Mouse (Mus musculus) midbrain, embryonic 13.5 days (tissue): ENCODE data around the gene Qtrt2. TPM values are rescaled to one million over a fixed set of nuclear protein-coding genes. Genes with fewer than 3 reads are reported as not detected.

ENCODE experiments used
- ATAC-seq: fragments of 200-750 bp; cut with Nextera tagmentation; 2 replicates; pipeline ENCODE4 v1.8.0; 2017; ENCODE audit warnings: mild to moderate bottlenecking, moderate TSS enrichment, moderate library complexity
- H3K27ac ChIP-seq: fragments of 300-500 bp; sonication (generic); 2 replicates; pipeline ENCODE4 v1.5.1; 2015; ENCODE audit warnings: inconsistent platforms, mild to moderate bottlenecking, moderate library complexity
- H3K27me3 ChIP-seq: fragments of 300-500 bp; sonication (generic); 2 replicates; pipeline ENCODE4 v1.6.1; 2015; ENCODE audit warnings: mild to moderate bottlenecking, inconsistent platforms
- H3K36me3 ChIP-seq: fragments of 300-500 bp; sonication (generic); 2 replicates; pipeline ENCODE4 v1.6.1; 2015; ENCODE audit warnings: mild to moderate bottlenecking, inconsistent platforms
- H3K4me1 ChIP-seq: fragments of 300-500 bp; sonication (generic); replicated peaks from 2 replicates; pipeline ENCODE4 v1.6.1; 2015; ENCODE audit warnings: inconsistent platforms
- H3K4me2 ChIP-seq: fragments of 300-500 bp; sonication (generic); replicated peaks from 2 replicates; pipeline ENCODE4 v1.6.1; 2015; ENCODE audit warnings: moderate library complexity, mild to moderate bottlenecking, inconsistent platforms
- H3K4me3 ChIP-seq: fragments of 300-500 bp; sonication (generic); replicated peaks from 2 replicates; pipeline ENCODE4 v1.5.1; 2015; ENCODE audit warnings: mild to moderate bottlenecking, inconsistent platforms
- H3K9ac ChIP-seq: fragments of 300-500 bp; sonication (generic); replicated peaks from 2 replicates; pipeline ENCODE4 v1.6.1; 2015; ENCODE audit warnings: mild to moderate bottlenecking, inconsistent platforms
- H3K9me3 ChIP-seq: fragments of 300-500 bp; sonication (generic); 2 replicates; pipeline ENCODE4 v1.6.1; 2016; ENCODE audit warnings: mild to moderate bottlenecking, inconsistent platforms
- WGBS: fragments of 180-500 bp; shearing (Covaris S2); methylation state at CpG from one replicate; pipeline ENCODE4 v1.1.7; 2015; 5-methylcytosine and 5-hydroxymethylcytosine counted together
- polyA plus RNA-seq: library from polyadenylated mRNA; unstranded; fragments of >200 nt; fragmentation: Nextera tagmentation; extraction: Ambion mirVana; gene quantifications from 2 replicates; pipeline ENCODE4 v1.2.1, GENCODE M21; 2015

Qtrt2 gene
- polyA plus RNA-seq, 1 experiment from 2014 or later: 20.4 TPM

DNA sequence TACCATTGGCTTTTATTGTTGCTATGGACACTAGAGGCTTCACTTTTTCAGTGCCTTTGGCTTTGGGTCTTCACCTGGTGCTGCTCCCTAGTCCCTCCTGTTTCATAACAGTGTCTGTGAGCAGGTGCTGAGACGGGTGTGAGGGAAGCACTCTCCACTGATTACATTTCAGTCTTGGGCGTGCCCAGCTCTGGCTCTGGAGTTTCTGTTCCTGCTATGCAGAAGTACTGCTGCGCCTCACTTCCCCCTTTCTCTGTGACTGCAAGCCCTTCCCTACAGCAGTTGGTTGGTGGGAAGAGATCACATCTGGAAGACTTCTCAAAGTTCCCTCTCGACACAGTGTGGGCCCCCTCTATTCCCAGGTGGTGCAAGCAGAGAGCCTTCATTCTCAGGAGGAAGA, 25.0 kb upstream of the Qtrt2 start:
- Histone ChIP-seq H3K27ac (no peak overlapping the region), H3K9ac (no peak overlapping the region), H3K4me3 (no peak overlapping the region), H3K4me1 (no peaks in the 10 kb centered on the region), H3K27me3 (no peaks in the 10 kb centered on the region), H3K4me2 (no peak overlapping the region), H3K36me3 (peaks cover 6% of the 10 kb centered on the region; the same call in 1 of the 2 replicates), H3K9me3 (no peaks in the 10 kb centered on the region)
- no peak for ATAC-seq
- WGBS: 86% methylated on average over 4 of the region's 4 CpGs

DNA sequence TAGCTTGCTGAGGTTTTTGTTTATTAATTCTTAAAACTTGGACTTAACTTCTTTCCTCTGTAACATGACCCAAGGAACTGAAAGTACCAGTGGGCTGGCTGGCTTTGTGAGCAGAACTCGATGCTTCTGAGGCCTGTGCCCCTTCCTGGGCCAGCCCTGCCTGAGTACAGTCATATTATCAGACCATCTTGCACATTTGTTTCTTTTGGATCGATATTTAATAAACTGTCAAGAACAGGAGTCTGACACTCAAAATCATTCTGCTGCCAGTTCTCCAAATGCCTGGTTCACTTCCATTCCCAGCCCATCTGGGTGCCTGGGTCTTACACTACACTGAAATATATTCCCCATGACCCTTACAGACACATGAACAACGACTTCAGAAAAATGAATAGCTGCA, 19.3 kb upstream of the Qtrt2 start:
- Histone ChIP-seq H3K4me1 (no peaks in the 10 kb centered on the region), H3K27me3 (no peaks in the 10 kb centered on the region), H3K4me2 (no peak overlapping the region), H3K9ac (no peak overlapping the region), H3K36me3 (no peaks in the 10 kb centered on the region), H3K4me3 (no peak overlapping the region), H3K27ac (no peak overlapping the region), H3K9me3 (no peaks in the 10 kb centered on the region)
- WGBS: 77% methylated on average over 3 of the region's 3 CpGs
- ATAC-seq: no peak

DNA sequence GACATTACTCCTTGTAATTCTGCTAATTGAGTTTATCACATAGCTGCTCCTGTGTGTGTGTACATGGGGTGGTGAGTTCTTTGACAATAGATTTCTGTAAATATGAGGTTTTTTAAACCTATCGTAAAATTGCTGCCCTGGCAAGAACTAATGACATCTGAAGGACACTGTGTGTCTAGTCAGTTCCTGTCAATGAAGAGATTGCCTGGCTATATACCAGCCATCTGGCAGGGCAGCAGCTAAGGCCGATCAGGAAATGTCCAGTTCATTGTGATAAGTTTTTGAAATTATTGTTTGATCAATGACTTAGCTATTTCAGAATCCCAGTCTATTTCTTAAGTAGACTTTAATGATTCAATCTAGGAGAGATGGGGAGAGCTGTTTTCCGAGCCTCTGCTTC, 18.7 kb upstream of the Qtrt2 start:
- Histone ChIP-seq H3K27me3 (no peaks in the 10 kb centered on the region), H3K27ac (no peak overlapping the region), H3K4me2 (no peak overlapping the region), H3K9ac (no peak overlapping the region), H3K36me3 (no peaks in the 10 kb centered on the region), H3K4me3 (no peak overlapping the region), H3K9me3 (no peaks in the 10 kb centered on the region), H3K4me1 (no peaks in the 10 kb centered on the region)
- no peak for ATAC-seq
- 83% methylated on average over 3 of the region's 3 CpGs for WGBS

DNA sequence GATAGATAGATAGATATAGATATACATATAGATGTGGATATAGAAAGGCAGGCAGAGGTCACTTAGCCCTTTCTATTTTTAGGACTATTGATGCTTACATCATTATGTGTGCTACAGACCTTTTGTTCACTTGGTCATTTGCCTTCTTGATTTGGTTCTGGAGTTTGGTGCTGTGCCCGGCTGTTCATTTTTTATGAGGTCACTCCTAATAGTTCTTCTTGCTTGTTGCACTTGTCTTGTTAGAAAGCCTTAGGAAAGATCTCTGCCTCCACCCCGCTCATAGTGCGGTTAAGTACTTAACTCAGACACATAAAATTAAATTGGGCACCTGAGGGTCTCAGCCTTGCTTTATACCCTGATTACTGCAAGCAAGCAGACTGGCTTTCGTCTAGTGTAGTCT, 14.2 kb upstream of the Qtrt2 start:
- H3K4me2 ChIP-seq: no peak overlapping the region
- H3K36me3 ChIP-seq: no peaks in the 10 kb centered on the region
- 92% methylated on average over 4 of the region's 4 CpGs for WGBS
- no peak overlapping the region for H3K27ac ChIP-seq
- ATAC-seq: no peak
- no peak overlapping the region for H3K9ac ChIP-seq
- H3K4me3 ChIP-seq: no peak overlapping the region
- no peaks in the 10 kb centered on the region for H3K4me1 ChIP-seq
- H3K9me3 ChIP-seq: no peaks in the 10 kb centered on the region
- no peaks in the 10 kb centered on the region for H3K27me3 ChIP-seq

DNA sequence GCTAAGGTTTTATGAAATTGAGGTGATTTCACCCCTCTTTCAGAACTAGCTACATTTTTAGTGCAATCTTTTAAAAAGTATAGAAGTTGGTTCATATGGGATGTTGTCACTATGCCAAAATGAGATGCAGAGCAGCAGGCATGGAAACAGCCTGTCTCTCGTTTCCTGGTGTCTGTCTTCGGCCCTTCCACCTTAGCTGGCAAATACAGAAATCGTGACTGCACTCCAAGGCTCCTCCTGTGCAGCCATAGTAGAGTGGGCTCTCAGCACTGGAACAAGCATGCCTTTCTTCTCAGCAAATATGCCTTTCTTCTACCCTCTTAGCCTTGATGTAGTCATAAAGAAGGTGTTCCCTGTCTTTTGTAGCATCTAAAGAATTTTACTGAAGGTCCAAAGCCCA, 9.3 kb upstream of the Qtrt2 start:
- Histone ChIP-seq H3K36me3 (no peaks in the 10 kb centered on the region), H3K9me3 (no peaks in the 10 kb centered on the region), H3K4me2 (no peak overlapping the region), H3K27ac (no peak overlapping the region), H3K9ac (no peak overlapping the region), H3K4me3 (no peak overlapping the region), H3K27me3 (no peaks in the 10 kb centered on the region), H3K4me1 (no peaks in the 10 kb centered on the region)
- no peak for ATAC-seq
- 89% methylated on average over 3 of the region's 3 CpGs for WGBS

DNA sequence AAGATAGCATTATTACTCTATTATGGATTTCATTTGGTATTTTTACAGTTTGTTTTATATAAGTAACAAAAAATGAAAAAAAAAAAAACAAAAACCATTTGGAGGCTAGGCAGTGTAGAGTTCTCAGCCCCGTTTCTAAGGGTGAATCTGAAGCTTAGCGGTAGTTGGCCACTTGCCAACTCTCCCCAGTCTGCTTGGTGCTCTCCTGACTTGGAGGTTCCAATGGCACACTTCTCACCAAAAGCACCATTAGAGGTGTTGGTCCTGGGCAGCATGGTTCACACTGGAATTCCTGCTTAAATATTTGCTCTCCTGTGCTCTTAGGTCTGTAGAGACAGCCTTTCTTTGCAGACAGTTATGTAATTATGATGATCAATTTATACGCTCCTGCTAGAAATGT, 8.8 kb upstream of the Qtrt2 start:
- no peak overlapping the region for H3K4me2 ChIP-seq
- no peak overlapping the region for H3K9ac ChIP-seq
- H3K9me3 ChIP-seq: no peaks in the 10 kb centered on the region
- no peak overlapping the region for H3K27ac ChIP-seq
- ATAC-seq: no peak
- 79% methylated on average over 3 of the region's 3 CpGs for WGBS
- H3K27me3 ChIP-seq: no peaks in the 10 kb centered on the region
- no peak overlapping the region for H3K4me3 ChIP-seq
- no peaks in the 10 kb centered on the region for H3K4me1 ChIP-seq
- no peaks in the 10 kb centered on the region for H3K36me3 ChIP-seq

DNA sequence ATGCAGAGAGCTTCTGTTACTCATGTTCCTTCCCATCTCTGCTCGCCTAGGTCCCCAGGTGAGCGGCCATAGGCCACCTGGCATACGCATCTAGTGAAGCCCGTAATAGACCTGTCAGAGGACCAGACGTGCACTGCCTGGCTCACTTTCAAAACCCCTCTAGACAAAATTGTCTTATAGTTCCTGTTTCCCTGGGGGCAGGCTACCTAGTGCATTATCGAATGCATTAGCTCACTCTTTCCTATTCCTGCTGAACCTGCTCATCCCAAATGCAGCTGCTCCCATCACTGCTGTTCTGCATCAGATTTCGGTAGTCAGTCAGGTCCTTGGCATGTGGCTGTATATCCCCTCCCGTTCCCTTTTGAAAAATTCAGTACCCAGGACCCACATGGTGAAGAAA, 8.2 kb upstream of the Qtrt2 start:
- WGBS: 89% methylated on average over 8 of the region's 8 CpGs
- ATAC-seq: no peak
- H3K9ac ChIP-seq: no peak overlapping the region
- H3K9me3 ChIP-seq: no peaks in the 10 kb centered on the region
- no peak overlapping the region for H3K4me3 ChIP-seq
- no peaks in the 10 kb centered on the region for H3K36me3 ChIP-seq
- no peak overlapping the region for H3K27ac ChIP-seq
- no peak overlapping the region for H3K4me2 ChIP-seq
- H3K27me3 ChIP-seq: no peaks in the 10 kb centered on the region
- H3K4me1 ChIP-seq: no peaks in the 10 kb centered on the region

DNA sequence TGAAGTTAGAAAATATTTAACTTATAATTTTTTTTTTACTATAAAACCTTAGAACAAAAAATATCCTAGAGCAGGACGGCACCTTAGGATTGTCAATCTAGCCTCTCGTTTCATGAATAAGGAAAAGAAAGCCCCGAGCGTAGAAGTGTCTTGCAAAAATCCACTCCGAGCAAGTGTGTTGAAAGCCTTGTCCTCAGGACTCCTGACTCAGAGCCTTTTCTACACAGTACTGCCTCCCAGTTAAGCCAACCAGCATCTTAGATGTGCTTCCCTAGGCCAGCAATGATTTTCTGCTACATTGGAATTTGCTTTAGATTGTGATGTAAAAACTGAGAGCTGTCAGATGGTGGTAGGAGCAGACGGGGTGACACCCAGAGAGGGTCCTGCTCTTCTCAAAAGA, 6.4 kb upstream of the Qtrt2 start:
- Histone ChIP-seq H3K4me2 (no peak overlapping the region), H3K27ac (no peak overlapping the region), H3K36me3 (no peaks in the 10 kb centered on the region), H3K4me3 (no peak overlapping the region), H3K27me3 (no peaks in the 10 kb centered on the region), H3K4me1 (no peaks in the 10 kb centered on the region), H3K9ac (no peak overlapping the region), H3K9me3 (no peaks in the 10 kb centered on the region)
- WGBS: 87% methylated on average over 6 of the region's 6 CpGs
- ATAC-seq: no peak

DNA sequence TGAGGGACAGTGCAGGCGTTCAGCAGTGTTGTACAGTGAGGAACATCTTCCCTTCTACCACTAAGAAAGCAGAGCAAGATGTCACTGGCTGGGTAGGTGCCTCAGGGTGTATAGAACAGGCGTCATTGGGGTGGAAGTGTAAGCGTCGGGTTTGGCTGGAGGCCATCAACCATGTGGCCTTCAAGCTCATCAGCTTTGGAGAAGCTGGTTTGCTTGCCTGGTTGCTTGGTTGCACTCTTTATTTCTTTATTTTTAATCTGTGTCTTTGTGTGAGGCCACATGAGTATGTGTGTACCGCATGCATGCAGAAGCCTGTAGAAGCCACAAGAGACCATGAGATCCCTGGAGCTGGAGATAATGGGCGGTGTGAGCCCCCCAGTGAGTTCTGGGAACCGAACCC, 5.7 kb upstream of the Qtrt2 start:
- WGBS: 87% methylated on average over 7 of the region's 7 CpGs
- Histone ChIP-seq H3K9ac (no peak overlapping the region), H3K27me3 (no peaks in the 10 kb centered on the region), H3K4me3 (no peak overlapping the region), H3K9me3 (no peaks in the 10 kb centered on the region), H3K4me2 (no peak overlapping the region), H3K27ac (no peak overlapping the region), H3K4me1 (no peaks in the 10 kb centered on the region), H3K36me3 (no peaks in the 10 kb centered on the region)
- ATAC-seq: no peak

DNA sequence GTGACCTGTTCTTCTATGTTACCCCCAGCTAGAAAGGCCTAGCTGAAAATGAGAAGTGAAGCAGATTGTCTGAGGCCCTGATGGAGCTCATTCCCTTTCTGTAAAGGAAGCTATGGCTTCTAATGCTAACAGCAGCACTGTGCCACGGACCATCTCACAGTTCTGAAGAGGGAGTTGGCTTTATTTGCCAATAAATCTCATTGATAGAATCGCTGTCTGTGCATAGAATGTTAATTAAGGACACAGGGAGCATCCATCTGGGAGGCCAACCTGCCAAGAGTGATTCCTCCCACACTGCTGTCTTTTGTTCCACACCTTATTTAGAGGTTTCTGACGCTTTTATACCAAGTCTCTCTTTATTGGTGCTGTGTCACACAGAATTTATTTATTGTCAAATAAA, 4.9 kb upstream of the Qtrt2 start:
- Histone ChIP-seq H3K4me3 (no peak overlapping the region), H3K9me3 (no peaks in the 10 kb centered on the region), H3K27me3 (no peaks in the 10 kb centered on the region), H3K9ac (no peak overlapping the region), H3K27ac (no peak overlapping the region), H3K4me2 (no peak overlapping the region), H3K4me1 (no peaks in the 10 kb centered on the region), H3K36me3 (no peaks in the 10 kb centered on the region)
- ATAC-seq: no peak
- 85% methylated on average over 3 of the region's 3 CpGs for WGBS

DNA sequence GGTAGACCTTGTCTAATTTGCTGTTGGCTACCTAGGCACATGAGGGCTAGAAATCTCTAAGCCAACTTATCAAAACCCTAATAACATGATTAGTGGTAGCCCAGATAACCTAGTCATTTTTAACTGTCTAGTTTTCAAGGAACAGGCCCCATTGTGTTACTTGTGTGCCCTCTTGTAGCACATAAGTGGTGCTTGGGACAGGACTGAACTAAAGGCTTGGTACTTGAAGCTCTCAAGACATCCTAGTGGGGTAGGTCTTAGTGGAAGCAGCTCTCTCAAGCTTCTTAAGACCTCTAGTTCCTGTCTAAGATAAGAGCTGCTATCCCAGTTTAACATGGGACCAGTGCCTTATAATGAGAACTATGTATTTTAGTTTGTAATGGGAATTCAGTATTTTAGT, 4.0 kb upstream of the Qtrt2 start:
- Histone ChIP-seq H3K4me2 (no peak overlapping the region), H3K27me3 (no peaks in the 10 kb centered on the region), H3K4me1 (no peaks in the 10 kb centered on the region), H3K4me3 (no peak overlapping the region), H3K9ac (no peak overlapping the region), H3K9me3 (no peaks in the 10 kb centered on the region), H3K36me3 (no peaks in the 10 kb centered on the region), H3K27ac (no peak overlapping the region)
- no peak for ATAC-seq

DNA sequence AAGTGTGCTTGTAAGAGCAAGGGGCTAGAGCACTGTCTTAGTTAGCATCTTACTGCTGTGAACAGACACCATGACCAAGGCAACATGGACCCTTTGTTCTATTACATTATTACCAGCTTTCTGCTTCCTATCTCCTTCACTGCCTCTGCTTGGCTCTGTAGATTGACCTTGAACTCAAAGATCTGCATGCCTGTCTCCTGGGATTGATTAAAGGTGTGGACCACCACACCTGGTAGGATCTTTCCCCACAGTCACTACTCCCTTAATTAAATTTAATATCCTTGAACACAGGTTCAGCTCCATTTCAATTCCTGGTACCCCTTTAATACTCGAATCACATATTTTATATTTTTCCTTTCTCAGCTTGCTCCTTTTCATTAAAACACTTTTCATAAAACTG, 763 bp downstream of the Qtrt2 start:
- Histone ChIP-seq H3K36me3 (no peaks in the 10 kb centered on the region), H3K4me1 (peaks cover 13% of the 10 kb centered on the region), H3K4me2 (no peak overlapping the region), H3K9me3 (no peaks in the 10 kb centered on the region), H3K27ac (no peak overlapping the region), H3K9ac (no peak overlapping the region), H3K4me3 (no peak overlapping the region), H3K27me3 (no peaks in the 10 kb centered on the region)
- 98% methylated on average over 1 of the region's 1 CpGs for WGBS
- no peak for ATAC-seq

DNA sequence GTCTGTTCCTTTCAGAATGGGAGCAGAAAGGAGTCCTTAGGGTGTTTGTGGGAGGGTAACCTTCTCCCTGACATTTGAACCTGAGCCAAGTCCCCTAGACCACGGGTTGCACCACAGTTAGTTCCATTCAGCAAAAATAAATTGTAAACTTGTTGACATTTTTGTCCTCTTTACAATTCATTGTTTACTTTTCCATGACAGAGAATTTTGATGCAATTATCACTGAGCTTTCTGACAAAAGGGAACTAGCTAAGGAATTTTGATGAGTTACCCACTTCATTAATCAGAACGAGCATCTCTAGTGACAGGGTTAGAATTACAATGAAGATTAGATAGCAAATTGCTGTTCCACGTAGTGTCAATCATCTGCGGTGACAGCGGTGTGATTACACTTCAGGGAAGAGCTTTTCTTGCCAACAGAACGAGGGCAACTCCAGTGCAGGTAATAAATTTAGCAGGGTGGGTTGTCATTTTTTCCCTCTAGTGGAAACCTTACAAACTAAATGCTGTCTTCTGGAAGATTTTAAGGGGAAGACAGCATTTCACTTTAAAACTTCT, 1.5 kb downstream of the Qtrt2 start:
- Histone ChIP-seq H3K4me3 (no peak overlapping the region), H3K27ac (no peak overlapping the region), H3K9ac (no peak overlapping the region), H3K36me3 (no peaks in the 10 kb centered on the region), H3K4me1 (peaks cover 16% of the 10 kb centered on the region), H3K9me3 (no peaks in the 10 kb centered on the region), H3K27me3 (no peaks in the 10 kb centered on the region), H3K4me2 (no peak overlapping the region)
- no peak for ATAC-seq
- WGBS: 69% methylated on average over 6 of the region's 6 CpGs
